Mouse (Mus musculus): ENCODE results near the gene Eef1g.

GRCm38 (mm10) chr19:8962256-8962655 is 4.6 kb upstream of the Eef1g start:
- TF ChIP-seq CTCF (IDR thresholded peaks at IDR 0.05; ENCODE audit: extremely low read depth, insufficient read depth, low read length) (no peak), POLR2A (IDR thresholded peaks at IDR 0.05; ENCODE audit: extremely low read depth, insufficient read depth, low read length) (no peak)

All from cortical plate, adult 2 months (tissue).